Mouse (Mus musculus) urinary bladder, postnatal 4 days (tissue): ENCODE results near the gene Adm.
A peak's percentile ranks its signal among the peaks of the same experiment; 100 is the strongest.
"Not testable (repeated sequence)": the region's sequence is repeated elsewhere in the genome, so short reads cannot be mapped to it uniquely, and the experiment has no call there.

Experiments used
- DNase-seq, 2 experiments: peaks; one replicate each; pipeline ENCODE4 v3.0.0; 2021 to 2022; ENCODE audit warnings: low spot score in 2 of 2

The Adm gene

GRCm38 (mm10) chr7:110628611-110629354 lies 1.3 kb downstream of the Adm start:
- DNase-seq, result no peak

- peak; percentile 78 to 84 for DNase-seq
Measured at GRCm38 (mm10) chr7:110629892-110630666, 2.6 kb downstream of the Adm start.

- DNase-seq, result no peak
Measured at GRCm38 (mm10) chr7:110631136-110631888, 3.9 kb downstream of the Adm start.

- no peak for DNase-seq
Measured at GRCm38 (mm10) chr7:110635929-110636328, 8.5 kb downstream of the Adm start.

GRCm38 (mm10) chr7:110636559-110636958 lies 9.1 kb downstream of the Adm start:
- DNase-seq, result no peak

- no peak for DNase-seq
Measured at GRCm38 (mm10) chr7:110638305-110639110, 11.0 kb downstream of the Adm start.

GRCm38 (mm10) chr7:110639291-110639915 lies 11.9 kb downstream of the Adm start:
- no peak for DNase-seq

- not testable (repeated sequence) for DNase-seq
Measured at GRCm38 (mm10) chr7:110639958-110640357, 12.5 kb downstream of the Adm start.

- no peak for DNase-seq
Measured at GRCm38 (mm10) chr7:110645311-110645710, 17.9 kb downstream of the Adm start.

GRCm38 (mm10) chr7:110645859-110646258 lies 18.4 kb downstream of the Adm start:
- DNase-seq, result no peak

- no peak for DNase-seq
Measured at GRCm38 (mm10) chr7:110646611-110647407, 19.3 kb downstream of the Adm start.

- no peak for DNase-seq
Measured at GRCm38 (mm10) chr7:110647559-110648454, 20.3 kb downstream of the Adm start.

- DNase-seq, result no peak
Measured at GRCm38 (mm10) chr7:110648455-110649085, 21.1 kb downstream of the Adm start.

GRCm38 (mm10) chr7:110649133-110649987 lies 21.9 kb downstream of the Adm start:
- no peak for DNase-seq

- no peak for DNase-seq
Measured at GRCm38 (mm10) chr7:110650491-110650890, 23.0 kb downstream of the Adm start.

GRCm38 (mm10) chr7:110651091-110651490 lies 23.6 kb downstream of the Adm start:
- DNase-seq, result no peak

- no peak for DNase-seq
Measured at GRCm38 (mm10) chr7:110655230-110655629, 27.8 kb downstream of the Adm start.

GRCm38 (mm10) chr7:110655966-110656365 lies 28.5 kb downstream of the Adm start:
- no peak for DNase-seq
